Mouse (Mus musculus) myocyte (in vitro differentiated cells): ENCODE measurements at regions not wholly inside any gene's neighbourhood (a gene's known extent, or its start where the extent isn't known, plus 50 kb on each side); places are given as distances from the start of the nearest gene placed in this dataset.

Source experiments
- E2F4 ChIP-seq: IDR thresholded peaks from one replicate; pipeline ENCODE4 v1.6.1; 2011; ENCODE audit warnings: mild to moderate bottlenecking, control low read depth, moderate library complexity; ENCODE audit not compliant: insufficient read depth
- MAX ChIP-seq: IDR thresholded peaks from one replicate; pipeline ENCODE4 v1.6.1; 2011; ENCODE audit warnings: low read depth, mild to moderate bottlenecking, control low read depth
- MYOD1 ChIP-seq, 3 experiments: IDR thresholded peaks; one replicate each; pipeline ENCODE4 v1.6.1; 2011; ENCODE audit warnings: control low read depth in 2 of 3, low read depth in 2 of 3, mild to moderate bottlenecking in 2 of 3, moderate library complexity in 1 of 3; ENCODE audit not compliant: insufficient read length in 2 of 3, control insufficient read depth in 1 of 3
- MYOG ChIP-seq, 3 experiments: IDR thresholded peaks; one replicate each; pipeline ENCODE4 v1.6.1; 2011; ENCODE audit warnings: control low read depth in 2 of 3, low read depth in 2 of 3, mild to moderate bottlenecking in 2 of 3; ENCODE audit not compliant: insufficient read length in 2 of 3, control insufficient read depth in 1 of 3, insufficient read depth in 1 of 3
- POLR2A ChIP-seq: IDR thresholded peaks from one replicate; pipeline ENCODE4 v1.6.1; 2011; ENCODE audit warnings: low read depth, mild to moderate bottlenecking, control low read depth, moderate library complexity; ENCODE audit not compliant: insufficient read length
- TCF12 ChIP-seq: IDR thresholded peaks from one replicate; pipeline ENCODE4 v1.6.1; 2011; ENCODE audit warnings: mild to moderate bottlenecking, control low read depth; ENCODE audit not compliant: poor library complexity, insufficient read depth, severe bottlenecking
- USF1 ChIP-seq: IDR thresholded peaks from one replicate; pipeline ENCODE4 v1.6.1; 2011; ENCODE audit warnings: low read depth, mild to moderate bottlenecking, control low read depth, moderate library complexity

DNA sequence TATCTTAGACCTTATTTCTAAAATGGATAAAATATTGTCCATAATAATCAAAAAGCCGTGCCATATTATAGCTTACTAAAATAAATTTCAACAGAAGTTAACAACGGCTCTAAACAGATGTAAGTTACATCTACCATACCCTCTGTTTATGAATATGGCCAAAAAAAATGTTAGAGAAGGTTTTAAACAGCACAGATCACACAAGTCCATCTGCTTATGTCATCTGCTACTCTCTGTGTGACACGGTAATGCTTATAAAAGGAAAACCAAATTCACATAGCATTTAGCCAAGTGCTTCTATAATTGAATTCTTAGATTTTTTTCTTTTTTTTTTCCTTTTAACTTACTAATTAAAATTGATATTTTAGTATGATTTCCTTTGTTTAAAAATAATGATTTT, 123.0 kb upstream of the Gpc5 start:
- TF ChIP-seq POLR2A (no peak), MYOD1 (IDR thresholded peaks at IDR 0.05; ENCODE audit: control insufficient read depth in 1 of 3, insufficient read length in 2 of 3, low read depth in 2 of 3) (no peak), TCF12 (no peak), USF1 (no peak), E2F4 (no peak), MAX (no peak), MYOG (IDR thresholded peaks at IDR 0.05; ENCODE audit: control insufficient read depth in 1 of 3, insufficient read depth in 1 of 3, insufficient read length in 2 of 3, low read depth in 2 of 3) (no peak)
